Mouse (Mus musculus) spleen, adult 12 weeks (tissue): ENCODE results near the gene Snrpd2.

Source experiments
- DNase-seq: peaks from one replicate; pipeline ENCODE4 v3.0.0; 2022; ENCODE audit warnings: low spot score

The Snrpd2 gene

DNA sequence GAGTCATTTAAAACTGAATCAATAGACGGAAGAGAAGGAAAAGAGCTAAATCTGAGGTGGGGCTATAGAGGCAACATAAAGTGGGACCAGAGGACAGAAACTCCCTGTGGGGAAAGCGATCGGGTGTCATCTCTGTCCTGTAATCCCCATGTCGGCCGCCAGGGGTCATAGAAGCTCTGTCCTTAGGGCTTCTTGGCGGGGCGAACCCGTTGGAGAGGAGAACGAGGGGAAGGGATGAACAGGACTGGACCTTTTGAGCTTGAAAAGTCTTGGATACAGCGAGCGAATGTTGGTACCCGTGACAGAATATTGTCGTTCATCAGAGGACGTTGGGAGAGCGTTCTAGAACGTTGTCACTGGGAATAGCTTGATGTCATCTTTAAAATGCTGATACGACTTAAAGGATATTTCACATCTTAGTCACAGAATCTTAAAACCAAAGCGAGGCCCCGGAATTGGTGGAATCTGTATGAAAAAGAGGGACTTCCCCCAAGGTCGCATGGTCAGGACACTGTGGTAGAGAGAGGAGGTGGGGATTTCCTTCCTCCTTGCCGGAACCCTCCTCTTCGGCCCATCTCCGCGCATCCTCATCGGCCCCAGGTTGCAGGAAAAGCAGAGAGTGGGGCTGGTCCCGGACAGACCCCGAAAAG lies 29.0 kb downstream of the Snrpd2 start:
- DNase-seq = peak; percentile 69

DNA sequence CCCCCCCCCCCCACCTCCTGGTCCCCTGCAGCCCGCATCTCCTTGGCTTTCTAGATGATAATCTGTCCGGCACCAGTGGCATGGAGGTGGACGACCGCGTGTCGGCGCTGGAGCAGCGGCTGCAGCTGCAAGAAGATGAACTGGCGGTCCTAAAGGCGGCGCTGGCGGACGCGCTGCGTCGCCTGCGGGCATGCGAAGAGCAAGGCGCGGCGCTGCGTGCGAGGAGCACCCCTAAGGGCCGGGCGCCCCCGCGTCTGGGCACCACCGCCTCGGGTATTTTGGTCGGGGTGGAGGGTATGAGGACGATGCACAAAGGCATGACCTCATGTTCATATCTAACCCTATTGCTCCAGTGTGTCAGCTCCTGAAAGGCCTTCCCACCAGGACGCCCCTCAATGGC lies 29.7 kb downstream of the Snrpd2 start:
- DNase-seq = peak; percentile 43

DNA sequence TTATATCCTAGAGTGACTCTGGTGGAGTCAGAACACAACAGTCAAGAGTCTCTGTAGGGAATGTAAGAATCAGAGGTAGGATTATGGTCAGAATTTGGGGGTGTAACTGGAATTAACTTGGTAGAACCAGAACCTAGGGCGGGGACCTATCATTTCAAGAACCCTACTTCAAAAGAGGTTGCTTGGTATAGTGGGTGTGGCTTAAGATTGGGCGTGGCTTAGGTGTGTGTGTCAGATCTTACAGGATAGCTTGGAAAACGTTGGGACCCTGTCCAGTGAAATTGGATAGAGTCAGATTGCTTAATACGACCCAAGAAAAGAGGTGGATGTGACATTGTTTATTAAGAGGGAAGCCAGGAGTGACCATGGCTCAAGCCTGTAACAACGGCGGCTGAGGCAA lies 30.4 kb downstream of the Snrpd2 start:
- no peak for DNase-seq

DNA sequence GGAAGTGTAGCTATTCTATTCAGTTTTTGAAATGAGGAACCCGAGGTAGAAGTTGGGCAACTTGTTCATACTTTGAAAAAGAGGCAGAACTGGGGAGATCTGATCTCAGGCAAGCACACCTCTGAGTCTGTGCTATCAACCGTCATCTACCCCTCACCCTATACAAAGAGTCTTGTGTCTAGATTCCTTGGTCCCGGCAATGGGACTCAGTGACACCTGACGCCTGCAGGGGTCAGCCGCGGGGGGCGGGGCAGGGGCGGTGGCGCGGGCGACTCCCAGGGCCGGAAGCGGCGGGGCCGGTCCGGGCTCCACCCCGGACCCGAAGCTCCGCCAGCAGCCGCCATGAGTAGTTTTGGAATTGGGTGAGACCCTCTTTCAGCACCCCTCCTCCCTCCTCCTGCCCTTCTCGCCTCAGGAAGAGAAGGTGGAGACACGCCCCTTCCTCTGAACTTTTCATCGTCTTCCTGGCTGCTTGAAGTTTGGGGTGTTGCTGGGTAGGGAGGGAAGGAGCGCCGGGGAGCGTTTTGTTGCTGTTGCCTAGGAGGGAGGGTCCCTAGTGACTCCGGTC lies 31.4 kb downstream of the Snrpd2 start:
- DNase-seq = no peak

DNA sequence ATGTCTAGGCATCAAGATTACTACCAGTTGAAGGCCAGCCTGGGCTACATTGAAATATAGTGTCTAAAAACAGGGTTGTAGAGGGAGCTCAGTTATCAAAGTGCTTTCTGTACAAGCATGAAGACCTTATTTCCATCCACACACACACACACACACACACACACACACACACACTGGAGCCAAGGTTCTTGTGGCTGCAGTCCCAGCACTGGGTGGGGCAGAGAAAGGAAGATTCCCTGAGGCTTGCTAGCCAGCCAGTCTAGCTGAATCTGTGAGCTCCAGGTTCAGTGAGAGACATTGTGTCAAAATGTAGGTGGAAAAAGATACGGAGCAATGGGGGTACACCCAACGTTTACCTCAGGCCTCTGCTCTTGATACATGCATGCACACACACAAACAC lies 34.7 kb downstream of the Snrpd2 start:
- no peak for DNase-seq

DNA sequence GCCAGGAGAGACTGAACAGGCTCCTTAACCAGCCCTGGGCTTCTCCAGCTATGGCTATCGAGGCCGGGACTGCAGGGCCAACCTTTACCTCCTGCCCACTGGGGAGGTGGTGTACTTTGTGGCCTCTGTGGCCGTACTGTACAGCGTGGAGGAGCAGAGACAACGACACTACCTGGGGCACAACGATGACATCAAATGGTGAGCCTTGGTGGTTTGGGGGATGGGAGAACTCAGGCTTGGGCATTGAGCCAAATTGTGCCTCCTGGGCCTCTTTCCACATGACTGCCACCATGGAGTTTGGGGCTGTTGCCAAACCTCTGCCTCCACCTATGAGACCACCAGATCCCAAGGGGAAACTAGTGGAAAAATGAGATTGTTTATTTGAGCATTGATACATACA lies 35.2 kb downstream of the Snrpd2 start:
- DNase-seq = no peak

DNA sequence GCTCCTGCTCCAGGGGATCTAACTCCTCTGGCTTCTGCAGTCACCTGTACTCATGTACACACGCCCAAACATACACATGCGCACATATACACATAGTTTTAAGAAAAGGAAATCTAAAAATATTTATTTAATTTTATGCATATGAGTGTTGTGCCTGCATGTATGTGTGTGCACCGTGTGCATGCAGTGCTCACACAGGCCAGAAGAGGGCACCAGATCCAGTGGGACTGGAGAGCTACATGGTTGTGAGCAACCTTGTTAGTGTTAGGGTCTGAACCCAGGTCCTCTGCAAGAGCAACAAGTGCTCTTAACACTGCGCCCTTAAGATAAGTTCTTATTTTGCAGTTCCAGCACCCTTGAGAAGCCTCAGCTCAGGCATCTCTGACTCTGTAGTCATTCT lies 45.2 kb downstream of the Snrpd2 start:
- no peak for DNase-seq

DNA sequence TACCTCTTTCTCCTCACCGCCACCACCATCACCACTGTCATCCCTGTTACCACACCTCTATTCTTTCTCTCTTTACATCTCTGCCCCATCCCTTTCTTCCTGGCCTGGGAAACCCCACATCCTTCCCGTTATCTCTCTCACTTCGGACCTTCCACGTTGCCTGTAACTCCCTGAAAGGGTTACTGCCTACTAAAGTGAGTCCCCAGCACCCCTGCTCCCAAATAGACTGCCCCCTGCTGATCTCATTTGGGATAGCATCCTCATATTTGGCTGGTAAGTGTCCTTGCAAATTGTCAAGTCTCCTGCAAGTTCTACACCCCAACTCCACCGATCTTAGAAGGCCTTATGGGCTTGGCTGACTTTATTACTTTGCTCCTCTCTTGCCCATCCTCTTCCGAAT lies 47.2 kb downstream of the Snrpd2 start:
- no peak for DNase-seq

DNA sequence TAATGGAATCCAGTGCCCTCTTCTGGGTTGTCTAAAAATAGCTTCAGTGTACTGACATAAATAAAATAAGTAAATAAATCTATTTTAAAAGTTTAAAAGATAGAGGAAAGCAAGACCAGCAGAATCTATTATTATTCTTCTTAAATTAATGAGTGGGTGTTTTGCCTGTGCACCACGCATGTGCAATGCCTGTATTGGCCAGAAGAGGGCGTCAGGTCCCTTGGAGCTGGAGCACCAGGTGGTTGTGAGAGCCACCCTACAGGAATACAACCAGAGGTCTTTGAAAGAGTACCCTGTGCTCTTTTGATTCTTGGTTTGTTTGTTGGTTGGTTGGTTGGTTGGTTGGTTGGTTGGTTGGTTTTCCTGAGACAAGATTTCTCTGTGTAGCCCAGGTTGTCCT lies 48.5 kb downstream of the Snrpd2 start:
- DNase-seq = peak; percentile 35

DNA sequence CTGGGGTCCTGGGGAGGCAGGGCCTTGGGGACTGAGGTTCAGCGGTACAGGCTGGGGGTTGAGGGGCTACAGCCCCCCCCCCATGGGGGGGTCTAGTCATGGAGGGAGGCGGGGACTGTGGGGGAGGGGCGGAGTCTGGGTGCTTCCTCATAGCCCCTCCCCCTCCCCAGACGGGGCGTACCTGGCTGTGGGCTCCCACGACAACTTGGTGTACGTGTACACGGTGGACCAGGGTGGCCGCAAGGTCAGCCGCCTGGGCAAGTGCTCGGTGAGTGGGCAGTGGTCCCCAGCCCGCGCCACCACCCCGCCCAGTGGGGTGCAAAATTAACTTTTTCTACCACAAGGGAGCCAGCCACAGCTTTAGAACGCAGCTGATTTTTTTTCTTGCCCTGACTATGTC lies 52.1 kb downstream of the Snrpd2 start:
- DNase-seq = no peak

DNA sequence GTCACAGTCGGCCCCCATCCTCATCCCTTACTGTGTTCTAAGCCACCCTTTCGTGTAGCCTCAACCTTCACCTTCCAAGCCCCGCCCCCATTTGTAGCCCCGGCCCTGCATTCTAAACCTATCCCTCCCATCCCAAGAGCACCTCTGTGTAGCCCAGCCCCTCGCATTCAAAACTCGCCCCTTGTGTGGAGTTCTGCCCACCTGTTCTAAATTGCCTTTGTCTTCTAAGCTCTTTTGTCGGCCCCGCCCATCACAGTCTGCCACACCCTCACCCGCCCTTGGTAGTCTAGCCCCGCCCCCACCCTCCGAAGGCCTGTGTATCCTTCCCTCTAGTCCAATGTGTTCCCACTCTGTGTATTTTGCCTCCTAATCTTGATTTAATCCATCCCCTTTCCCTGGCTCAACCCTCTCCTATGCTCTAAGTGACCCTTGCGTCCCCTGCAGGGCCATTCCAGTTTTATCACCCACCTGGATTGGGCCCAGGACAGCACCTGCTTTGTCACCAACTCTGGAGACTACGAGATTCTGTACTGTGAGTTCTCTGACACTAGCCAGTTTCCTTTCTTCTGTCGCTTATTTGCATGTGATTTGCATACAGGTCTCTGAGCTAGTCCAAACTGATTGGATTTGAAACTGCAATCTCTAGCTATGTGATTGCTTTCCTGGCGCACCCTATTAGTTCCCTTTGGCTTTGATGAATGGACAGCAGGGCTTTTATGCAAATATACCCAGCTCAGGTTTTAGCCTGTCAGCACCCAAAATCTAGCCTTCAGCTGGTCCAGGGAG lies 52.7 kb downstream of the Snrpd2 start:
- no peak for DNase-seq
